Mouse (Mus musculus) mesoderm, embryonic 11.5 days (tissue): ENCODE results near the gene Vwa8.
A peak's percentile ranks its signal among the peaks of the same experiment; 100 is the strongest.

Experiments used
- DNase-seq: peaks from one replicate; pipeline ENCODE4 v3.0.0-alpha.2; 2012; ENCODE audit warnings: low read depth, low spot score

Vwa8 gene

GRCm38 (mm10) chr14:78848941-78849911 is at the start of gene Vwa8:
Gene Vwa8, plus strand, starts transcription at chr14:78849052.
- DNase-seq: peak; percentile 79

- DNase-seq: no peak
Observed at GRCm38 (mm10) chr14:78802378-78802777, 46.5 kb upstream of the Vwa8 start.

GRCm38 (mm10) chr14:78803924-78804323 is 44.9 kb upstream of the Vwa8 start:
- DNase-seq: no peak

- DNase-seq: no peak
Observed at GRCm38 (mm10) chr14:78812896-78813295, 36.0 kb upstream of the Vwa8 start.

GRCm38 (mm10) chr14:78816411-78816810 is 32.4 kb upstream of the Vwa8 start:
- no peak for DNase-seq

GRCm38 (mm10) chr14:78817651-78818050 is 31.2 kb upstream of the Vwa8 start:
- no peak for DNase-seq

- no peak for DNase-seq
Observed at GRCm38 (mm10) chr14:78818406-78818805, 30.4 kb upstream of the Vwa8 start.

GRCm38 (mm10) chr14:78824013-78824412 is 24.8 kb upstream of the Vwa8 start:
- no peak for DNase-seq

GRCm38 (mm10) chr14:78824507-78824906 is 24.3 kb upstream of the Vwa8 start:
- DNase-seq: no peak

GRCm38 (mm10) chr14:78831158-78831557 is 17.7 kb upstream of the Vwa8 start:
- no peak for DNase-seq

GRCm38 (mm10) chr14:78847948-78848347 is 904 bp upstream of the Vwa8 start:
- DNase-seq: no peak

GRCm38 (mm10) chr14:78848477-78848876 is 375 bp upstream of the Vwa8 start:
- DNase-seq: no peak

- peak; percentile 17 for DNase-seq
Observed at GRCm38 (mm10) chr14:78849961-78850578, 1.2 kb downstream of the Vwa8 start.

GRCm38 (mm10) chr14:78850666-78851065 is 1.8 kb downstream of the Vwa8 start:
- DNase-seq: peak; percentile 69

GRCm38 (mm10) chr14:78851366-78851765 is 2.5 kb downstream of the Vwa8 start:
- DNase-seq: no peak

GRCm38 (mm10) chr14:78852401-78853246 is 3.8 kb downstream of the Vwa8 start:
- DNase-seq: no peak

- DNase-seq: no peak
Observed at GRCm38 (mm10) chr14:78861156-78861555, 12.3 kb downstream of the Vwa8 start.

GRCm38 (mm10) chr14:78870036-78870435 is 21.2 kb downstream of the Vwa8 start:
- no peak for DNase-seq

GRCm38 (mm10) chr14:78877176-78877575 is 28.3 kb downstream of the Vwa8 start:
- DNase-seq: no peak

GRCm38 (mm10) chr14:78878402-78879045 is 29.7 kb downstream of the Vwa8 start:
- no peak for DNase-seq

- no peak for DNase-seq
Observed at GRCm38 (mm10) chr14:78880879-78881278, 32.0 kb downstream of the Vwa8 start.
